Mouse (Mus musculus): ENCODE measurements around the gene Ppp1r9a. TPM values are rescaled to one million over a fixed set of nuclear protein-coding genes. Genes with fewer than 3 reads are reported as not detected.
A peak's percentile ranks its signal among the peaks of the same experiment; 100 is the strongest.

Ppp1r9a gene
- polyA plus RNA-seq, 1 experiment from 2014 or later: 21.3 TPM

DNA sequence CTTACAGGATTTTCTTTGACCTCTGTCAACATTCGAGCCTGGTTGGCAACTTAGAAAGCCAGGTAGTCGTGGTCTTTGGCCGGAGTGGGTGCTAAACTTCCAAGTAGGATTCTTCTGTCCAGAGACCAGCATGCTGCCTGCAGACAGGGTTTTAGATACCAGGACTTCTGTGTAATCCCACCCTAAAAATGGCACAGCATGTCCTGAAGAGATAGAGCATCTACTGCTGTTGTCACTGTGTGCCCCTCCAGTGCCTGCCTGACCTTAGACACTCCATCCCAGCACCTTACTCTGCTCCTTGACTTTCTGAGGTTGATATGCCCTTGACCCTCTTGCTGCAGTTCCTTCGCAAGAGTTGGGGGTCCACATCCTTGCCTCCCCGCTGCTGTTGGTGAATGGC is 127.2 kb downstream of the Ppp1r9a start:
- H3K27me3 ChIP-seq (replicated peaks; ENCODE audit: control insufficient read depth, insufficient read depth, low read length): no peaks in the 10 kb centered on the region
- no peaks in the 10 kb centered on the region for H3K36me3 ChIP-seq (ENCODE audit: control insufficient read depth, insufficient read depth, low read length)
- WGBS: 91% methylated on average over 5 of the region's 5 CpGs
- DNase-seq (ENCODE audit: low spot score): no peak
- H3K4me3 ChIP-seq (ENCODE audit: low read depth, low read length): no peak overlapping the region
- no peak overlapping the region for H3K27ac ChIP-seq (ENCODE audit: low read depth, low read length)
- no peak for ATAC-seq
- H3K4me1 ChIP-seq (ENCODE audit: control insufficient read depth, insufficient read depth, low read length): no peaks in the 10 kb centered on the region; the same call in 1 of the 2 replicates
- no peaks in the 10 kb centered on the region for H3K9me3 ChIP-seq (replicated peaks; ENCODE audit: control insufficient read depth, low read length)
- no peak overlapping the region for H3K4me2 ChIP-seq (ENCODE audit: low read length)
- no peak overlapping the region for H3K9ac ChIP-seq (ENCODE audit: low read length)

DNA sequence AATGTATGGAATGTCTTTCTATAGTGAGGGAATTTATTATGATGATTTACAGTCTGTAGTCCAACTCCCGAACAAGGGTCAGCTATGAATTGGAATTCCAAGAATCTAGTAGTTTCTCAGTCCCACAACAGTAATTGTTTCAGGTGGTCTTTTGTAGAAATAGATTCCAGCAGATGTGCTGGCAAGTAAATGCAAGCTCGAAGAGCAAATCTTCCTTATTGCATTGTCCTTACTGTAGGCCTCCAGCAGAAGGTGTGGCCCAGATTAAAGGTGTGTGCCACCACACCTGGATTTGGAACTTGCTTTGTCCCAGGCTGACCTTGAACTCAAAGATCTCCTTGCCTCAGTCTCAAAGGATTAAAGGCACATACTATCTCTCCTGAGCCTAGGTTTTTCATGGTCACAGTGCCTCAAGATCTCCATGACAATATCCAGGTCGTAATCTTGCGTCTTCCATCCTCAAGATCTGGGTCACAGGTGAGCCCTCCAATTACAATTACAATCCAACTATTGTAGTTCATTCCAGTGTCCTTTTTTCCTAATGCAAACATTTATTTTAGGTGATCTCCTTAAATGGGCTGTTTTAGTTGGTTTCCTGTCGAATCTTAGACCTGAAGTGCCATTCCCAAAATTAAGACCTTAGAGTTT is 130.4 kb downstream of the Ppp1r9a start:
- ATAC-seq (no peak), DNase-seq (ENCODE audit: low spot score) (no peak)
- H3K9me3 ChIP-seq (replicated peaks; ENCODE audit: control insufficient read depth, low read length): no peaks in the 10 kb centered on the region
- no peak overlapping the region for H3K4me3 ChIP-seq (ENCODE audit: low read depth, low read length)
- no peaks in the 10 kb centered on the region; the same call in 1 of the 2 replicates for H3K4me1 ChIP-seq (ENCODE audit: control insufficient read depth, insufficient read depth, low read length)
- H3K4me2 ChIP-seq (ENCODE audit: low read length): no peak overlapping the region
- H3K27ac ChIP-seq (ENCODE audit: low read depth, low read length): no peak overlapping the region
- 96% methylated on average over 5 of the region's 5 CpGs for WGBS
- no peaks in the 10 kb centered on the region for H3K27me3 ChIP-seq (replicated peaks; ENCODE audit: control insufficient read depth, insufficient read depth, low read length)
- H3K9ac ChIP-seq (ENCODE audit: low read length): no peak overlapping the region
- H3K36me3 ChIP-seq (ENCODE audit: control insufficient read depth, insufficient read depth, low read length): no peaks in the 10 kb centered on the region

DNA sequence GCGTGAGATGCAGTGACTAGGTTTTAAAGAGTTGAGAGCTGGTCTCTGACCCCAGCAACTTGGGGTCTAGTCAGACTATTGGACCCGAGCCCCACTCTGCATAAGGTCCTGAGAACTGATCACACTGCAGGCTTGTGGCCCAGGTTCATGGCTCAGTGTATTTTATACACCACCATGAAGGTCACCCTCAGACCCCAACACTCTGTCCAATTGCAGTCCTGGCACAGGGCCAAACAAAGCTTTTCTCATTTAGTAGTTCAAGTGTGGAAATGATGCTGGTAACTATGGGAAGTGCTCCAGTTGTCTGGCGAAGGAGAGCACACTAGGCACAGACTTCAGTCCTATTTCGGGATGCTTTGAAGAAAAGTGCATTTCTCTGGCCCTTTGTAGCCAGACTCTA is 134.5 kb downstream of the Ppp1r9a start:
- Histone ChIP-seq H3K27me3 (replicated peaks; ENCODE audit: control insufficient read depth, insufficient read depth, low read length) (no peaks in the 10 kb centered on the region), H3K36me3 (ENCODE audit: control insufficient read depth, insufficient read depth, low read length) (no peaks in the 10 kb centered on the region), H3K4me1 (ENCODE audit: control insufficient read depth, insufficient read depth, low read length) (no peaks in the 10 kb centered on the region; the same call in 1 of the 2 replicates), H3K9ac (ENCODE audit: low read length) (no peak overlapping the region), H3K27ac (ENCODE audit: low read depth, low read length) (no peak overlapping the region), H3K4me2 (ENCODE audit: low read length) (no peak overlapping the region), H3K4me3 (ENCODE audit: low read depth, low read length) (no peak overlapping the region), H3K9me3 (replicated peaks; ENCODE audit: control insufficient read depth, low read length) (no peaks in the 10 kb centered on the region)
- DNase-seq (ENCODE audit: low spot score) (no peak), ATAC-seq (peak; percentile 29; the same call in 1 of the 2 replicates)
- WGBS: 79% methylated on average over 4 of the region's 4 CpGs

DNA sequence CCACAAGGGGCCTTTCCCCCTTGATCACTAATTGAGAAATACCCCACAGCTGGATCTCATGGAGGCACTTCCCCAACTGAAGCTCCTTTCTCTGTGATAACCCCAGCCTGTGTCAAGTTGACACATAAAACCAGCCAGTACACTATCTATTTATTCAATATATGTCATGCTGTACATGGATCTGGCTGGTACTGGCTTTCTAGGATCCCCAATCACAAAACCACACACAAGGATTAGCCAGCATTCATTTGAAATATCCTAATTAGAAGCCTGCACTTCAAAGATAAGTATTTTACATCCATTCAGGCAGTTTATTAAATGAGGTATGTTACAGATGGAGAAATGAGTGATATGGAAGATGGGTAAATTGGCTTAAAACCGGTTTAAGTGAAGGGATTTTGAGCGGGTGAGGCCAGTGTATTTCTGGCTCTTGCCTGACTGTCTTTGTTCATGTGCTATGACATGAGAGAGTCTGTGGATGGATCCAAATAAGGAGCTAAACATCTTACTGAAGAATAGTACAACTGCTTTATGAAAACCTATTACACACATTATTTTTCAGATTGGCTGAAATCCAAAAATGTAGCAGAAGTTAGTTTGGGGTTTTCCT is 135.5 kb downstream of the Ppp1r9a start:
- no peak overlapping the region for H3K4me2 ChIP-seq (ENCODE audit: low read length)
- DNase-seq (ENCODE audit: low spot score) (no peak), ATAC-seq (no peak)
- H3K9ac ChIP-seq (ENCODE audit: low read length): no peak overlapping the region
- 92% methylated on average over 2 of the region's 2 CpGs for WGBS
- H3K4me3 ChIP-seq (ENCODE audit: low read depth, low read length): no peak overlapping the region
- no peak overlapping the region for H3K27ac ChIP-seq (ENCODE audit: low read depth, low read length)
- no peaks in the 10 kb centered on the region for H3K9me3 ChIP-seq (replicated peaks; ENCODE audit: control insufficient read depth, low read length)
- H3K4me1 ChIP-seq (ENCODE audit: control insufficient read depth, insufficient read depth, low read length): no peaks in the 10 kb centered on the region; the same call in 1 of the 2 replicates
- no peaks in the 10 kb centered on the region for H3K36me3 ChIP-seq (ENCODE audit: control insufficient read depth, insufficient read depth, low read length)
- no peaks in the 10 kb centered on the region for H3K27me3 ChIP-seq (replicated peaks; ENCODE audit: control insufficient read depth, insufficient read depth, low read length)

DNA sequence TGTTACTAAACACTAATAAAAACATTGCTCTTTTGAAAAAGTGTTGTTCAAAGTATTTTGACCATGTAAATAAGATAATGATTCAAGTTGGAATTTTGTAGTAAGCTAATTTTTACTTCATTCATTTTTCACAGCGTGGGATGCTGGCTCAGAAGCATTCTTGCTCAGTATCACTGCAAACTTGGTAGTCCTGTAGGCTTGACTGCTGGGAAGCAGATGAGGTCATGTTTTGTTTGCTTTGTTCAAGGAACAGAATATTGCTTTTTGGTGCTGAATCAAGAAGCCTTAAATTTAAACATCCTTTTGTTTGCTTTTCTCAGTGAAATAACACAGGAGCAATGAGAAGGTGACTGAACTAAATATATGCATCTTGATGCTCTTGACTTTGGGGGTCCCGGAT is 136.6 kb downstream of the Ppp1r9a start:
- Histone ChIP-seq H3K27ac (ENCODE audit: low read depth, low read length) (no peak overlapping the region), H3K4me2 (ENCODE audit: low read length) (no peak overlapping the region), H3K4me3 (ENCODE audit: low read depth, low read length) (no peak overlapping the region), H3K4me1 (ENCODE audit: control insufficient read depth, insufficient read depth, low read length) (no peaks in the 10 kb centered on the region; the same call in 1 of the 2 replicates), H3K27me3 (replicated peaks; ENCODE audit: control insufficient read depth, insufficient read depth, low read length) (no peaks in the 10 kb centered on the region), H3K36me3 (ENCODE audit: control insufficient read depth, insufficient read depth, low read length) (no peaks in the 10 kb centered on the region), H3K9ac (ENCODE audit: low read length) (no peak overlapping the region), H3K9me3 (replicated peaks; ENCODE audit: control insufficient read depth, low read length) (no peaks in the 10 kb centered on the region)
- no peak for DNase-seq (ENCODE audit: low spot score)
- 81% methylated on average over 2 of the region's 2 CpGs for WGBS
- no peak for ATAC-seq

DNA sequence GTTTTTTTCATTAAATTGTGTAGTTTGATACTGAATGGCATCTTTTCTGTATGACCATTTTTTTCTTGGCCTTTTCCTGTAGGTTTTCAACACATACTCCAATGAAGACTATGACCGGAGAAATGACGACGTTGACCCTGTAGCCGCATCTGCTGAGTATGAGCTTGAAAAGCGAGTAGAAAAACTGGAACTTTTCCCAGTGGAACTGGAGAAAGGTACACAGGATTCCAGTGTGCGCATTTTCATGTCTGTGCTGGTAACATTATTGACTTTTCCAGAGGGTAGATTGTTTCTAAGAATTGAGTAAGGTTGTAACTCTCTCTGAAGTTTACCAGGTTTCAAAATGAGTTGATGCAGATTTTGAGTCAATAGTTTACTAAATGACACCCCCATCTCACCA is 143.1 kb downstream of the Ppp1r9a start:
- no peak overlapping the region for H3K9ac ChIP-seq (ENCODE audit: low read length)
- no peaks in the 10 kb centered on the region for H3K9me3 ChIP-seq (replicated peaks; ENCODE audit: control insufficient read depth, low read length)
- no peak overlapping the region for H3K4me3 ChIP-seq (ENCODE audit: low read depth, low read length)
- H3K4me1 ChIP-seq (ENCODE audit: control insufficient read depth, insufficient read depth, low read length): no peaks in the 10 kb centered on the region
- DNase-seq (ENCODE audit: low spot score) (no peak), ATAC-seq (no peak)
- H3K36me3 ChIP-seq (ENCODE audit: control insufficient read depth, insufficient read depth, low read length): no peaks in the 10 kb centered on the region; the same call in 1 of the 2 replicates
- no peaks in the 10 kb centered on the region for H3K27me3 ChIP-seq (replicated peaks; ENCODE audit: control insufficient read depth, insufficient read depth, low read length)
- H3K4me2 ChIP-seq (ENCODE audit: low read length): no peak overlapping the region
- H3K27ac ChIP-seq (ENCODE audit: low read depth, low read length): no peak overlapping the region
- 97% methylated on average over 6 of the region's 6 CpGs for WGBS

DNA sequence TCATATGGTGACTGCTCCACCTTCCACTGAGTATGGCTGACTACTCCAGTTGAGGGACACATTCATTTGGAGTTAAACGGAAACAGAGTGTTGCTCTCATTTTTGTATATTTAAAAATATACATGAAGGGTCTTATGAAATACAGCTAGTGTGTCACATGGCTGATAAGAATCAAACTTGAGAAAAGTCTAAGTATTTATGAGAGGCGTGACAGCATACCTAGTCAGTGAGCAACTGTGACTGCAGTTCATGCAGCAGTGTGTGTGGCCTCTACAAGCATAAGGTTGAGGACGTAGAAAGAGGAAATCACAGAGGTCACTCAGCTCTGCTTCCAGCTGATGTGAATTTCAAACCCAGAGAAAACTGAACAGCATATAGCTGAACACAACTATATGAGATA is 145.3 kb downstream of the Ppp1r9a start:
- no peak overlapping the region for H3K27ac ChIP-seq (ENCODE audit: low read depth, low read length)
- H3K9ac ChIP-seq (ENCODE audit: low read length): no peak overlapping the region
- WGBS: 90% methylated on average over 3 of the region's 3 CpGs
- no peaks in the 10 kb centered on the region for H3K27me3 ChIP-seq (replicated peaks; ENCODE audit: control insufficient read depth, insufficient read depth, low read length)
- no peak overlapping the region for H3K4me3 ChIP-seq (ENCODE audit: low read depth, low read length)
- H3K36me3 ChIP-seq (ENCODE audit: control insufficient read depth, insufficient read depth, low read length): no peaks in the 10 kb centered on the region; the same call in 1 of the 2 replicates
- no peak overlapping the region for H3K4me2 ChIP-seq (ENCODE audit: low read length)
- H3K4me1 ChIP-seq (ENCODE audit: control insufficient read depth, insufficient read depth, low read length): no peaks in the 10 kb centered on the region
- no peak for ATAC-seq
- H3K9me3 ChIP-seq (replicated peaks; ENCODE audit: control insufficient read depth, low read length): no peaks in the 10 kb centered on the region
- DNase-seq (ENCODE audit: low spot score): no peak

DNA sequence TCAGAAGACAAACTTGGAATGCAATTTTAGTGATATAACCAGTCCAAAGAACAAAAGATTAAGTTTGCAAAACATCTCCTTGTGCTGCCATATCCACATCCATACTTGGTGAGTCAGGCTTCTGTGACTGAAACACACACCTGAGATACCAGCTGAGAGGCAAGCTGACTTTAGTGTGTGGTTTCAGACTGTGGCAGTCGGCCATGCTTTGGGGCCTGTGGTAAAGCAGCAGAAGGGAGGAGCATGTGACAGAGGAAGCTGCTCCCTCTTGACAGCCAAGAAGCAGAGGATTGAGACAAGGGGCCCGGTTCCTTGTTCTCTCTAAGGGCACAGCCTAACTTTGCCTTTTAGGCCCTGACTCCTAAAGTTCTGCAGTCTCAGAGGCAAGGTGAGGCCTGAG is 149.6 kb downstream of the Ppp1r9a start:
- Histone ChIP-seq H3K4me3 (ENCODE audit: low read depth, low read length) (no peak overlapping the region), H3K27ac (ENCODE audit: low read depth, low read length) (no peak overlapping the region), H3K4me2 (ENCODE audit: low read length) (no peak overlapping the region), H3K27me3 (replicated peaks; ENCODE audit: control insufficient read depth, insufficient read depth, low read length) (no peaks in the 10 kb centered on the region), H3K36me3 (ENCODE audit: control insufficient read depth, insufficient read depth, low read length) (no peaks in the 10 kb centered on the region; the same call in 1 of the 2 replicates), H3K9me3 (replicated peaks; ENCODE audit: control insufficient read depth, low read length) (no peaks in the 10 kb centered on the region), H3K9ac (ENCODE audit: low read length) (no peak overlapping the region), H3K4me1 (ENCODE audit: control insufficient read depth, insufficient read depth, low read length) (no peaks in the 10 kb centered on the region)
- ATAC-seq (no peak), DNase-seq (ENCODE audit: low spot score) (no peak)
- 80% methylated on average over 2 of the region's 2 CpGs for WGBS

DNA sequence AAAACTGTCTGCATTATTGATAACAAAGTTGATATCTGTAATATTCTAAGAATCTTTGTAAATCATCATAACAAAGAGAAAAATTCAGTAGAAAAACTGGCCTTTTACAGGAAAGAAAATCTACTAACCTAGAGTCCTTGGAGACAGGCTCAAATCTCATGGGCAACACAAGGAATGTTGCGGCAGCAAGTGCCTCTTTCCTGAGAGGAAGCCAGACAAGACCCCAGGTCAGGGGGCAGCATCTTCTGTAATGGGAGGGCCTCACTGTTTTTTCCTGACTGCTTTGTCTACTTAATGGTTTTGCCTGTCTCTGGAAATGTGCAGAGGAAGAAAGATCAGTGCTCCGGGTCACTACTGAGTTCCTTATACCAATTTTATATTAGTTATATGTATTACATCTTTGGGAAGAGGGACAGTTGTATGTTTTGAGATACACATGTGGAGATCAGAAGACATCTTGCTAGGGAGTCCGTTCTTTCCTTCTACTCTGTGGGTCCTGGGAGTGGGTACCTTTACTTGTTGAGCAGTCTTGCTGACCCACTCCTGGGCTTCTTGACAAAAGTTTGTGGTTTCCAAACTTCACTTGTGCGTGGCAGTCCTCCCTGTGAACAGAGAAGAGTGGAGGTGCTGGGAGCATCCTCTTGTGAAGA is 151.9 kb downstream of the Ppp1r9a start:
- Histone ChIP-seq H3K4me2 (ENCODE audit: low read length) (no peak overlapping the region), H3K36me3 (ENCODE audit: control insufficient read depth, insufficient read depth, low read length) (no peaks in the 10 kb centered on the region), H3K4me1 (ENCODE audit: control insufficient read depth, insufficient read depth, low read length) (no peaks in the 10 kb centered on the region), H3K27ac (ENCODE audit: low read depth, low read length) (no peak overlapping the region), H3K4me3 (ENCODE audit: low read depth, low read length) (no peak overlapping the region), H3K9ac (ENCODE audit: low read length) (no peak overlapping the region), H3K9me3 (replicated peaks; ENCODE audit: control insufficient read depth, low read length) (no peaks in the 10 kb centered on the region), H3K27me3 (replicated peaks; ENCODE audit: control insufficient read depth, insufficient read depth, low read length) (no peaks in the 10 kb centered on the region)
- no peak for DNase-seq (ENCODE audit: low spot score)
- no peak for ATAC-seq
- WGBS: 93% methylated on average over 4 of the region's 4 CpGs

All from forebrain, embryonic 14.5 days (tissue).